Mouse (Mus musculus) heart, postnatal 0 days (tissue): ENCODE data around the gene Irak4. TPM values are rescaled to one million over a fixed set of nuclear protein-coding genes. Genes with fewer than 3 reads are reported as not detected.
A peak's percentile ranks its signal among the peaks of the same experiment; 100 is the strongest.

Experiments used
- ATAC-seq: fragments of 200-750 bp; cut with Nextera tagmentation; 2 replicates; pipeline ENCODE4 v1.8.0; 2017; ENCODE audit warnings: low read depth, moderate number of reproducible peaks, moderate library complexity; ENCODE audit not compliant: insufficient read depth
- DNase-seq: peaks from one replicate; pipeline ENCODE4 v3.0.0-alpha.2; 2016; ENCODE audit warnings: low spot score
- H3K27ac ChIP-seq: fragments of 300-500 bp; sonication (generic); 2 replicates; pipeline ENCODE4 v1.5.1; 2014; ENCODE audit warnings: low read depth, mild to moderate bottlenecking
- H3K27me3 ChIP-seq: fragments of 300-500 bp; sonication (generic); 2 replicates; pipeline ENCODE4 v1.6.1; 2014; ENCODE audit warnings: low read length, mixed read lengths; ENCODE audit not compliant: control insufficient read depth, insufficient read depth
- H3K36me3 ChIP-seq: fragments of 300-500 bp; sonication (generic); replicated peaks from 2 replicates; pipeline ENCODE4 v1.6.1; 2014; ENCODE audit warnings: low read length, mixed read lengths; ENCODE audit not compliant: control insufficient read depth, insufficient read depth
- H3K4me1 ChIP-seq: fragments of 300-500 bp; sonication (generic); 2 replicates; pipeline ENCODE4 v1.6.1; 2014; ENCODE audit warnings: antibody characterized with exemption; ENCODE audit not compliant: control insufficient read depth, insufficient read depth
- H3K4me2 ChIP-seq: fragments of 300-500 bp; sonication (generic); 2 replicates; pipeline ENCODE4 v1.6.1; 2014; ENCODE audit warnings: low read depth, mild to moderate bottlenecking, low read length, moderate library complexity
- H3K4me3 ChIP-seq: fragments of 300-500 bp; sonication (generic); 2 replicates; pipeline ENCODE4 v1.5.1; 2014; ENCODE audit warnings: low read depth, low read length
- H3K9ac ChIP-seq: fragments of 300-500 bp; sonication (generic); replicated peaks from 2 replicates; pipeline ENCODE4 v1.6.1; 2014; ENCODE audit warnings: low read depth, low read length, mixed read lengths
- H3K9me3 ChIP-seq: fragments of 300-500 bp; sonication (generic); replicated peaks from 2 replicates; pipeline ENCODE4 v1.6.1; 2016; ENCODE audit warnings: low read length; ENCODE audit not compliant: control insufficient read depth
- CTCF ChIP-seq: IDR thresholded peaks from 2 replicates; pipeline ENCODE4 v1.5.1; 2016; ENCODE audit warnings: antibody characterized with exemption, control low read depth, low read depth
- EP300 ChIP-seq: IDR thresholded peaks from 2 replicates; pipeline ENCODE4 v1.6.1; 2016; ENCODE audit warnings: antibody characterized with exemption, low read depth
- WGBS: fragments of 180-500 bp; shearing (Covaris S2); extraction: QIAGEN DNeasy Blood & Tissue Kit; methylation state at CpG from one replicate; pipeline ENCODE4 v1.1.7; 2014; 5-methylcytosine and 5-hydroxymethylcytosine counted together
- polyA plus RNA-seq: library from polyadenylated mRNA; unstranded; fragments of >200 nt; fragmentation: Nextera tagmentation; extraction: Ambion mirVana; gene quantifications from 2 replicates; pipeline ENCODE4 v1.2.1, GENCODE M21; 2015
- total RNA-seq: library from RNA; depleted of rRNA; stranded (reverse); fragments of >200 nt; gene quantifications from 2 replicates; pipeline ENCODE4 v1.2.3, GENCODE M21; 2014; ENCODE audit warnings: low replicate concordance; rRNA removed

Gene Irak4
- 5.1 and 5.5 TPM in 2 replicates for total RNA-seq
- polyA plus RNA-seq: 3.2 and 3.5 TPM in 2 replicates

- peak within 1 kb of the TSS; percentile 68 for H3K27ac ChIP-seq
- peak within 1 kb of the TSS; percentile 68 for H3K9ac ChIP-seq
- TF ChIP-seq EP300 (no peak), CTCF (0 out of 2 replicates have a peak, but pooled peaks have one; percentile 4)
- H3K9me3 ChIP-seq: no peaks in the 10 kb centered on the region
- DNase-seq (peak; percentile 96), ATAC-seq (peak; percentile 98)
- peak within 1 kb of the TSS; percentile 84 for H3K4me3 ChIP-seq
- whole genome bisulfite sequencing: under 1% methylated on average over 45 of the region's 45 CpGs
- H3K27me3 ChIP-seq: no peaks in the 10 kb centered on the region
- H3K36me3 ChIP-seq: no peaks in the 10 kb centered on the region
- H3K4me1 ChIP-seq: peaks cover 5% of the 10 kb centered on the region; the same call in 1 of the 2 replicates
- H3K4me2 ChIP-seq: peak within 1 kb of the TSS; percentile 74
Observed at GRCm38 (mm10) chr15:94543409-94544051, at the start of gene Irak4, which contains the start of gene Pus7l. TSS of gene Irak4 (plus strand) at chr15:94543643. TSS of gene Pus7l (minus strand) at chr15:94543547.

- Histone ChIP-seq H3K9me3 (0 out of 2 replicates have a peak, but pooled peaks cover 8% of the 10 kb centered on the region), H3K4me1 (no peaks in the 10 kb centered on the region), H3K9ac (no peak overlapping the region), H3K27me3 (no peaks in the 10 kb centered on the region), H3K4me3 (no peak overlapping the region), H3K27ac (no peak overlapping the region), H3K36me3 (no peaks in the 10 kb centered on the region), H3K4me2 (no peak overlapping the region)
- TF ChIP-seq EP300 (no peak), CTCF (no peak)
- DNase-seq (no peak), ATAC-seq (no peak)
- 98% methylated on average over 1 of the region's 1 CpGs for WGBS
Observed at GRCm38 (mm10) chr15:94494445-94494844, 49.0 kb upstream of the Irak4 start.

GRCm38 (mm10) chr15:94495936-94496335 lies 47.5 kb upstream of the Irak4 start:
- H3K27me3 ChIP-seq: no peaks in the 10 kb centered on the region
- TF ChIP-seq CTCF (no peak), EP300 (no peak)
- H3K4me1 ChIP-seq: no peaks in the 10 kb centered on the region
- no peak overlapping the region for H3K4me3 ChIP-seq
- H3K9me3 ChIP-seq: 0 out of 2 replicates have a peak, but pooled peaks cover 8% of the 10 kb centered on the region
- H3K9ac ChIP-seq: no peak overlapping the region
- 66% methylated on average over 10 of the region's 10 CpGs for WGBS
- DNase-seq (no peak), ATAC-seq (no peak)
- H3K27ac ChIP-seq: no peak overlapping the region
- H3K4me2 ChIP-seq: no peak overlapping the region
- H3K36me3 ChIP-seq: no peaks in the 10 kb centered on the region

- WGBS: 65% methylated on average over 1 of the region's 1 CpGs
- no peak for DNase-seq
- no peak for ATAC-seq
Observed at GRCm38 (mm10) chr15:94499260-94499659, 44.2 kb upstream of the Irak4 start.

GRCm38 (mm10) chr15:94503451-94504215 lies 39.8 kb upstream of the Irak4 start:
- H3K27me3 ChIP-seq: no peaks in the 10 kb centered on the region
- ATAC-seq (no peak), DNase-seq (no peak)
- no peaks in the 10 kb centered on the region for H3K36me3 ChIP-seq
- WGBS: 71% methylated on average over 12 of the region's 12 CpGs
- TF ChIP-seq CTCF: no peak
- no peak for TF ChIP-seq EP300
- no peaks in the 10 kb centered on the region for H3K4me1 ChIP-seq
- no peak overlapping the region for H3K27ac ChIP-seq
- H3K4me3 ChIP-seq: no peak overlapping the region
- H3K4me2 ChIP-seq: no peak overlapping the region
- no peak overlapping the region for H3K9ac ChIP-seq
- H3K9me3 ChIP-seq: no peaks in the 10 kb centered on the region

More at GRCm38 (mm10) chr15:94499260-94499659, 44.2 kb upstream of the Irak4 start:
- Histone ChIP-seq H3K9ac (no peak overlapping the region), H3K4me3 (no peak overlapping the region), H3K27ac (no peak overlapping the region), H3K9me3 (0 out of 2 replicates have a peak, but pooled peaks cover 5% of the 10 kb centered on the region), H3K4me1 (no peaks in the 10 kb centered on the region), H3K36me3 (no peaks in the 10 kb centered on the region), H3K4me2 (no peak overlapping the region), H3K27me3 (no peaks in the 10 kb centered on the region)
- TF ChIP-seq CTCF: no peak
- no peak for TF ChIP-seq EP300
